Mouse (Mus musculus) intestine, postnatal 0 days (tissue): ENCODE data around the gene Phf20. TPM values are rescaled to one million over a fixed set of nuclear protein-coding genes. Genes with fewer than 3 reads are reported as not detected.

ENCODE experiments used
- ATAC-seq: fragments of 200-750 bp; cut with Nextera tagmentation; 2 replicates; pipeline ENCODE4 v1.8.0; 2017; ENCODE audit warnings: mild to moderate bottlenecking, moderate TSS enrichment, moderate library complexity
- H3K27ac ChIP-seq: fragments of 300-500 bp; sonication (generic); 2 replicates; pipeline ENCODE4 v1.5.1; 2014; ENCODE audit warnings: mild to moderate bottlenecking, low read depth, low read length, moderate library complexity
- H3K27me3 ChIP-seq: fragments of 300-500 bp; sonication (generic); replicated peaks from 2 replicates; pipeline ENCODE4 v1.6.1; 2014; ENCODE audit warnings: low read length, mixed read lengths; ENCODE audit not compliant: control insufficient read depth, insufficient read depth
- H3K36me3 ChIP-seq: fragments of 300-500 bp; sonication (generic); 2 replicates; pipeline ENCODE4 v1.6.1; 2014; ENCODE audit warnings: mild to moderate bottlenecking, moderate library complexity; ENCODE audit not compliant: control insufficient read depth, insufficient read depth
- H3K4me1 ChIP-seq: fragments of 300-500 bp; sonication (generic); replicated peaks from 2 replicates; pipeline ENCODE4 v1.6.1; 2014; ENCODE audit warnings: antibody characterized with exemption, low read length, mixed read lengths; ENCODE audit not compliant: control insufficient read depth, insufficient read depth
- H3K4me2 ChIP-seq: fragments of 300-500 bp; sonication (generic); replicated peaks from 2 replicates; pipeline ENCODE4 v1.6.1; 2014; ENCODE audit warnings: low read depth, mild to moderate bottlenecking, moderate library complexity
- H3K4me3 ChIP-seq: fragments of 300-500 bp; sonication (generic); 2 replicates; pipeline ENCODE4 v1.5.1; 2014; ENCODE audit warnings: low read depth, low read length
- H3K9ac ChIP-seq: fragments of 300-500 bp; sonication (generic); 2 replicates; pipeline ENCODE4 v1.6.1; 2014; ENCODE audit warnings: mild to moderate bottlenecking, low read depth, low read length
- H3K9me3 ChIP-seq: fragments of 300-500 bp; sonication (generic); 2 replicates; pipeline ENCODE4 v1.6.1; 2016; ENCODE audit warnings: mixed run types; ENCODE audit not compliant: control insufficient read depth
- CTCF ChIP-seq: sonication (generic); IDR thresholded peaks from 2 replicates; pipeline ENCODE4 v1.5.1; 2016; ENCODE audit warnings: low read depth, mild to moderate bottlenecking, control low read depth, antibody characterized with exemption, moderate library complexity
- WGBS: fragments of 180-500 bp; shearing (Covaris S2); extraction: QIAGEN DNeasy Blood & Tissue Kit; methylation state at CpG from one replicate; pipeline ENCODE4 v1.1.7; 2014; 5-methylcytosine and 5-hydroxymethylcytosine counted together
- polyA plus RNA-seq: library from polyadenylated mRNA; unstranded; fragments of >200 nt; fragmentation: Nextera tagmentation; extraction: Ambion mirVana; gene quantifications from 2 replicates; pipeline ENCODE4 v1.2.1, GENCODE M21; 2015

Gene Phf20
- polyA plus RNA-seq, 1 experiment from 2014 or later: 20.9 TPM

DNA sequence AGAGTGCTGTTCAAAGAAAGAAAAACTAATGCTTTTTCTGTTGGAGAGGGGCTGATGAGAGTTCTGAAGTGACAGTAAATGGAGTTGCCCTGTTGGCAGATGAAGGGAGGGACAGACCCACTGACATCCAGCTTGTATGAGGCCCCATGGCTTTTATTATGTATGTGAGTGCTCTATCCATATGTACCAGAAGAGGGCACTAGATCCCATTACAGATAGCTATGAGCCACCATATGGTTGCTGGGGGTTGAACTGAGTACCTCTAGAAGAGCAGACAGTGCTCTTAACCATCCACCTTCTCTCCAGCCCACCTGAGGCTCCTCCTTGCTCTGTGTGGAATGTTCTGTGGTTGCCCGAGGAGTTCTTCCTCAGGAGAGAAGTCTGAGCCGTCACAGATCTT, 109.6 kb downstream of the Phf20 start:
- Histone ChIP-seq H3K27ac (no peak overlapping the region), H3K9me3 (no peaks in the 10 kb centered on the region), H3K9ac (no peak overlapping the region), H3K4me1 (no peaks in the 10 kb centered on the region), H3K27me3 (no peaks in the 10 kb centered on the region), H3K36me3 (peaks cover 31% of the 10 kb centered on the region; the same call in 1 of the 2 replicates), H3K4me3 (no peak overlapping the region), H3K4me2 (no peak overlapping the region)
- whole genome bisulfite sequencing: 85% methylated on average over 2 of the region's 2 CpGs
- peak; percentile 80 for TF ChIP-seq CTCF
- peak; percentile 39; the same call in 1 of the 2 replicates for ATAC-seq

DNA sequence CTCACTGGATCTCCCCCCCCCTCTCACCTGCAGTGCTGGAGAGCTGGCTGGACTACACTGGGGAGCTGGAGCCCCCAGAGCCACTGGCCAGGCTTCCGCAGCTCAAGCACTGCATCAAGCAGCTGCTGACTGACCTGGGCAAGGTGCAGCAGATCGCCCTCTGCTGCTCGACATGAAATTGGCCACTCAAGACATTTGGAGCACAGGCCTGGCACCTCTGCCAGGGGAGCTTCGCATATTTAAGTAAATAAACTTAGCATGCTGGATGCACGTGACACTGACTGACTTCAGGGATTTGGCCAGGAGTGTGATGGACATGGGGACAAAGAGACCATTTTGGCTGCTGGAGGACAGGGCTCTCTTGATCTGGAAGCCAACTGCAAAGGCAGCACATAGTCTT, 111.0 kb downstream of the Phf20 start:
- Histone ChIP-seq H3K9ac (no peak overlapping the region), H3K36me3 (peaks cover 30% of the 10 kb centered on the region; the same call in 1 of the 2 replicates), H3K27me3 (no peaks in the 10 kb centered on the region), H3K4me1 (no peaks in the 10 kb centered on the region), H3K9me3 (no peaks in the 10 kb centered on the region), H3K4me2 (no peak overlapping the region), H3K27ac (no peak overlapping the region), H3K4me3 (no peak overlapping the region)
- WGBS: 54% methylated on average over 5 of the region's 5 CpGs
- TF ChIP-seq CTCF: peak; percentile 64
- ATAC-seq: no peak

DNA sequence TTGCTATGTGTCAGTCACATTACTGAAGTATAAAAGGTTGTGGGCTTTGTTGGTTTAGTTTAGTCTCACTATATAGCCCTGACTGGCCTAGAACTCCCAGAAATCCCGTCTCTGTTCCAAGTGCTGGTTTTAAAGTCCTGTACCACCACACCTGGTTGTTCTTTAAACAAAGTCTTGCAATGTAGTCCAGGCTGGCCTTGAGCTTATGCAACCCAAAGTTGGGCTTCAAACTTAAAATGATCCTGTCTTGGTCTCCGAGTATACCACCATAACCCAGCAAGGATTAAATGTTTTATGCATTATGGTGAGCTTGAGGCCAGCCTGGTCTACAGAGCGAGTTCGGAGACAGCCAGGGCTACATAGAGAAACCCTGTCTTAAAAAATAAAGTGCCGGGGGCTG, 113.7 kb downstream of the Phf20 start:
- WGBS: 92% methylated on average over 5 of the region's 5 CpGs
- Histone ChIP-seq H3K4me3 (no peak overlapping the region), H3K36me3 (peaks cover 10% of the 10 kb centered on the region; the same call in 1 of the 2 replicates), H3K27ac (no peak overlapping the region), H3K27me3 (no peaks in the 10 kb centered on the region), H3K4me1 (no peaks in the 10 kb centered on the region), H3K9me3 (no peaks in the 10 kb centered on the region), H3K9ac (no peak overlapping the region), H3K4me2 (no peak overlapping the region)
- no peak for TF ChIP-seq CTCF
- ATAC-seq: no peak

DNA sequence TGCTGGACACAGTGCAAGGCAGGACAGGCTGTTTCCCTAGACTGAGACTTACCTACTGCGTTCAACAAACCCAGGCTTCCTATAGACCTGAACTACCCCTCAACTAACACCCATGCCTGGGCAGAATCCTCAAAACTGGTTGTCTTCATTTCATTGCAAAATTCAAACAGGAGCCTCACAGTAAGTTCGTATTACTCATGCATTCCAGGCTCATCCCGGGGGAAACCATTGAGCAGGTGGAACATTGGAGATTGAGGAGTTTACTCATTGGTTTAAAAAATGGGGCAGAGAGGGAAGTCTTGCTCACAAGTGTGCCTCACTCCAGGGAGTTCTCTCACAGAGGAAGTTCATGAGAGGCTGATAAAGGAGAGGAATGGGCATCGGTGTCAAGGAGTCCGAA, 114.2 kb downstream of the Phf20 start:
- Histone ChIP-seq H3K4me1 (no peaks in the 10 kb centered on the region), H3K27me3 (no peaks in the 10 kb centered on the region), H3K36me3 (peaks cover 7% of the 10 kb centered on the region; the same call in 1 of the 2 replicates), H3K9me3 (no peaks in the 10 kb centered on the region), H3K9ac (no peak overlapping the region), H3K27ac (no peak overlapping the region), H3K4me2 (no peak overlapping the region), H3K4me3 (no peak overlapping the region)
- no peak for TF ChIP-seq CTCF
- 82% methylated on average over 5 of the region's 5 CpGs for WGBS
- ATAC-seq: no peak

DNA sequence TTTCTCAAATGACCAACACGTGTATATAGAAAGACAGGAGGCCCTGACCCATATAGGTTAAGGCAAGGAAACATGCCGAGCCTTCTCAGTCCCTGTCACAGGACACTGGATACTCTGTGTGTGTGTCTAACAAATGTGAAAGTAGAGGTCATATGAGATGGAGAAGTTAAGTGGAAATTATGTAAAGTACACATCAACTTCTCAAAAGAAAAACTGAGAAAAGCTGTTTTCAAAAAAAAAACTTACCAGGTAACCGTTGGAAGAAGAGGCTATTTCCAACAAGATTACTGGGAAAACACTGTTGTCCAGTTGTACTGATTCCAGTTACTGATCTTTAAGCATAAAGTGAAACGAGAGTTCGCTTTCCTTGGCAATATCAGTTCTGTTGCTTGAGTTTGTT, 114.7 kb downstream of the Phf20 start:
- Histone ChIP-seq H3K9me3 (no peaks in the 10 kb centered on the region), H3K4me1 (no peaks in the 10 kb centered on the region), H3K9ac (no peak overlapping the region), H3K4me2 (no peak overlapping the region), H3K27me3 (no peaks in the 10 kb centered on the region), H3K4me3 (no peak overlapping the region), H3K27ac (no peak overlapping the region), H3K36me3 (peaks cover 7% of the 10 kb centered on the region; the same call in 1 of the 2 replicates)
- no peak for TF ChIP-seq CTCF
- ATAC-seq: no peak
- 82% methylated on average over 5 of the region's 5 CpGs for WGBS

DNA sequence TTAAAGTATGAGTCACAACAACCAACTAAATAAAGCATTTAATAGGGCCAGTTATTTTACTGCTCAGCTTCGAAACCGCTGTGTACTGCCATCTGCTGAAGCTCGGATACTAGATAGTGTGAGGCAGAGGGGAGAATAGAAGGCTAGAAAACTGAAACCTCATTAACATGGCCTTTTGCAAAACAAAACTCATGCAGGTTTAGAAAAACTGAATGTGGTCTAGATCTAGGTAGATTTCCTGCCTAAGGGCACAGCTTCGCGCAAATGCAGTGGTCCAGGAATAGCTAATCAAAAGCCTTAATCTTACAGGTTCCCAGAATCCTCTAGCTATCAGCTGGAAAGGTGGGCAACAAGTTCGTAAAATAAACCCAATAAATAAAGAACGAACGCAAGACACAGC, 115.2 kb downstream of the Phf20 start:
- Histone ChIP-seq H3K27me3 (no peaks in the 10 kb centered on the region), H3K36me3 (peaks cover 2% of the 10 kb centered on the region; the same call in 1 of the 2 replicates), H3K9ac (peak overlapping the region; percentile 96), H3K4me2 (peak overlapping the region; percentile 79), H3K4me3 (peak overlapping the region; percentile 73), H3K27ac (peak overlapping the region; percentile 99), H3K9me3 (no peaks in the 10 kb centered on the region), H3K4me1 (no peaks in the 10 kb centered on the region)
- WGBS: 17% methylated on average over 8 of the region's 8 CpGs
- peak; percentile 16; the same call in 1 of the 2 replicates for TF ChIP-seq CTCF
- no peak for ATAC-seq
